8 mouse cellular contexts compared by ENCODE assay signal in genomic region chr12:12401051-12401465, GRCm38 (mm10).
DNase-seq lines count a peak whose midpoint lies in the region; ATAC-seq lines count a peak whose summit lies in the region.

No protein-coding gene starts in this region.

- H3K27ac ChIP-seq in lung, embryonic 15.5 days = peak overlapping the region; percentile 68

- peak; percentile 72 for DNase-seq in R1 (ENCODE audit: low read depth, low spot score)
- DNase-seq in cerebellum, adult 9-10 months = peak; percentile 33
- DNase-seq in frontal cortex, postnatal 14 days (ENCODE audit: low spot score in 2 of 2) = peak; percentile 20 to 40
- peak; percentile 39 to 69 for DNase-seq in layer of hippocampus, adult 18-20 months (ENCODE audit: low spot score in 2 of 2)
- peak; percentile 49 for DNase-seq in ovary, postnatal 36 days (ENCODE audit: low spot score)
- DNase-seq in urinary bladder, postnatal 25 days (ENCODE audit: low spot score) = peak; percentile 65

- H3K4me3 ChIP-seq in lung, embryonic 15.5 days = peak overlapping the region; percentile 26

- no peaks in the 10 kb centered on the region for H3K36me3 ChIP-seq in lung, embryonic 15.5 days

- 29% methylated on average over 9 of the region's 9 CpGs for WGBS in lung, embryonic 15.5 days

- ATAC-seq in hematopoietic stem cell, adult 5-6 weeks (replicated peaks in 1 of 2; ENCODE audit: insufficient read depth in 1 of 2, low FRiP score in 2 of 2, low TSS enrichment in 1 of 2, low read depth in 1 of 2, poor library complexity in 2 of 2, severe bottlenecking in 2 of 2) = peak; percentile 72 to 75
- 0 out of 2 replicates have a peak, but pooled peaks have one; percentile 19 for ATAC-seq in lung, embryonic 15.5 days (ENCODE audit: borderline replicate concordance, extremely low read depth, low FRiP score, low TSS enrichment)

- peak overlapping the region; percentile 53 for H3K4me2 ChIP-seq in lung, embryonic 15.5 days

- H3K27me3 ChIP-seq in lung, embryonic 15.5 days = no peaks in the 10 kb centered on the region

- peaks cover 23% of the 10 kb centered on the region for H3K4me1 ChIP-seq in lung, embryonic 15.5 days

- H3K9me3 ChIP-seq in lung, embryonic 15.5 days = no peaks in the 10 kb centered on the region

- no peak overlapping the region for H3K9ac ChIP-seq in lung, embryonic 15.5 days

Comparison
In these comparisons a context has a peak if more than half of its experiments do, and no peak if none do; other contexts are left out.
1. Peak in every context shown above with its lines: DNase-seq, ATAC-seq, H3K4me3 ChIP-seq and H3K27ac ChIP-seq.